Mouse (Mus musculus) hindlimb bud, embryonic 11.5 days (tissue): ENCODE measurements around the gene Ifi35.
"Not testable (repeated sequence)": the region's sequence is repeated elsewhere in the genome, so short reads cannot be mapped to it uniquely, and the experiment has no call there.

Source experiments
- DNase-seq: peaks from one replicate; pipeline ENCODE4 v3.0.0-alpha.2; 2012; ENCODE audit warnings: low read depth, low spot score; ENCODE audit errors: extremely low spot score

The Ifi35 gene

GRCm38 (mm10) chr11:101467477-101468262 lies 19.5 kb downstream of the Ifi35 start:
- no peak for DNase-seq

- no peak for DNase-seq
These were observed 20.1 kb downstream of the Ifi35 start for GRCm38 (mm10) chr11:101468263-101468688.

DNA sequence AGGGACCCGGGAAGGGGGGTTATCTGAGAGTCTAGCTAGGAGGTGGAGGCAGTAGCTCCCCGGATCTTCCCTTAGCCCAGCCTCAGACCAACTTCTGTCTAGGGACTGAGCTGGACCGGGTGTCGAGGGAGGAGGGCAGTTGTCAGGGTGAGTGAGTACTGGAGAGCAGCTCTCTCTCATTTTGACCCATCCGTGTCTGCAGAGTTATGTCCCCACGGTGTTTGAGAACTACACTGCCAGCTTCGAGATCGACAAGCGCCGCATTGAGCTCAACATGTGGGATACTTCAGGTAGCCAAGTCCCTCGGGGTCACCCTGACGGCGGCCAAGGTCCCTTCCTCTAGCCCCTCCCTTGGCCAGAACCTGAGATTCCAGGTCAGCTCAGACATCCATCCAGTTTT lies 20.5 kb downstream of the Ifi35 start:
- DNase-seq, result no peak

DNA sequence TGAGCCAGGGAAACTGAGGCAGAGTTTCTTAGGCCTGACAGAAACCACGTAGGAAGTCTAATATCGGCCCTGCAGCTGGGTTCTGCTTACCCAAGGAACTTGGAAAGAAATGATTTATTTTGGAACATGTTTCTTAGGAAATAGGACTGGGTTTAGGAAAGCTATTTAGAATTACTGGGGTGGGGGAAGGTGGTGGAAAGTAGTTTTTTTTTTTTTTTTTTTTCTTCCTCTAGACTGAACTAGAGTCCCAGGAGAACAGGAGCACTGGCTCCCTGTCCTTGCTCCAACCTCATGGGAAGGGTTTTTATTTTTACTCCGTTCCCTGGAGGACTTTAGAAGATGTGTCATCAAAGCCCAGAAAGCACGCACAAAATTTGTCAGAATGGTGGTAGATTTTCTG lies 20.9 kb downstream of the Ifi35 start:
- DNase-seq, result no peak

GRCm38 (mm10) chr11:101470206-101470605 lies 22.0 kb downstream of the Ifi35 start:
- no peak for DNase-seq

- no peak for DNase-seq
These were observed 23.7 kb downstream of the Ifi35 start for GRCm38 (mm10) chr11:101471926-101472325.

GRCm38 (mm10) chr11:101472336-101472735 lies 24.1 kb downstream of the Ifi35 start:
- no peak for DNase-seq

DNA sequence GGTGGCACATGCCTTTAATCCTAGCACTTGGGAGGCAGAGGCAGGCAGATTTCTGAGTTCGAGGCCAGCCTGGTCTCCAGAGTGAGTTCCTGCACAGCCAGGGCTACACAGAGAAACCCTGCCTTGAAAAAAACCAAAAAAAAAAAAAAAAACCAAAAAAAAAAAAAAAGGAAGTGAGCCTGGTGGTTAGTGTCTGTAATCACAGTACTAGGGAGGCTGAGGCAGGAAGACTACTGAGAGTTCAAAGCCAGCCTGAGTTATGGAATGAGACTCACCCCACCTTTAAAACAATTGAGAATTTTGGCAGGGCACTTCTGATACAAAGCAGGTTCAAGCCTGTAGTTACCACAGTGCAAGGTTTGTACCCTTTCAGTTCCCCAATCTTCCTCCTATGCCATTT lies 25.5 kb downstream of the Ifi35 start:
- DNase-seq, result not testable (repeated sequence)

GRCm38 (mm10) chr11:101474298-101474697 lies 26.1 kb downstream of the Ifi35 start:
- no peak for DNase-seq

DNA sequence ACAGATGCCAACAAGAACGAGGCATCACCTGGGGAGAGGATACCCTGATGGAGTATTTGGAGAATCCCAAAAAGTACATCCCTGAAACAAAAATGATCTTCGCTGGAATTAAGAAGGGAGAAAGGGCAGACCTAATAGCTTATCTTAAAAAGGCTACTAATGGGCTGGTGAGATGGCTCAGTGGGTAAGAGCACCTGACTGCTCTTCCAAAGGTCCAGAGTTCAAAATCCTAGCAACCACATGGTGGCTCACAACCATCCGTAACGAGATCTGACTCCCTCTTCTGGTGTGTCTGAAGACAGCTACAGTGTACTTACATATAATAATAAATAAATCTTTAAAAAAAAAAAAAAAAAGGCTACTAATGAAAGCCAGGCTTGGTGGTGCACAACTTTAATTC lies 28.2 kb downstream of the Ifi35 start:
- DNase-seq, result not testable (repeated sequence)

- DNase-seq, result no peak
These were observed 29.0 kb downstream of the Ifi35 start for GRCm38 (mm10) chr11:101477194-101477551.

DNA sequence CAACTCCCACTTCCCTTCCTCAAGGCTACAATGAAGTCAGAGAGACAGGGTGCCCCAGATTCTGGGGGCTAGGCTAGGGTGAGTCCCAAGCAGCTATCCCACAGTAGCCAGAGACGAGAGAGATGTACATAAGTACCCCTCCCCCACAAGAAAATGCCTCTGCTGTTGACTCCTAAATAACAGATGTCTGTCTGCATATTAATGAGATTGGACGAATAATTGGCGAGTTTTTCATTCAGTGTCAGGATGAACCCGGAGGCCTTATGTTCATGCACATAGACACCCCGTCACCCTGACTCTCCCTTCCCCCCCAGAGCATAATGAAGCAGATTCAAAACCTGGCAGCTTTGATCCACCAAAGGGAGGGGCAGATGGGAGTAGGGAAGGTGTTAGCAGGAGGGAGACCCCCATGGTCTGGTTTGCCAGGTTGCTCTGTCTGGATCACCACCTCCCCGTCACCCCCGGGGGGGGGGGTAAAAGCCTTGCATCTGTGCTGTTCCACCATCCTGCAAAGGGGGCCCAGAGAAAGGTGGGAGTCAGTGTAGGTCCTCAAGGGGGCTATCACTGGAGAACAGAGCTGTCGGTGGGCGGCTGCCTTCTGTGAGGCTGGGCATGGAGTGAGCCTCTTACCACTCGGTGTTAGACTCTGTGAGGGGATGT lies 29.5 kb downstream of the Ifi35 start:
- DNase-seq, result no peak

DNA sequence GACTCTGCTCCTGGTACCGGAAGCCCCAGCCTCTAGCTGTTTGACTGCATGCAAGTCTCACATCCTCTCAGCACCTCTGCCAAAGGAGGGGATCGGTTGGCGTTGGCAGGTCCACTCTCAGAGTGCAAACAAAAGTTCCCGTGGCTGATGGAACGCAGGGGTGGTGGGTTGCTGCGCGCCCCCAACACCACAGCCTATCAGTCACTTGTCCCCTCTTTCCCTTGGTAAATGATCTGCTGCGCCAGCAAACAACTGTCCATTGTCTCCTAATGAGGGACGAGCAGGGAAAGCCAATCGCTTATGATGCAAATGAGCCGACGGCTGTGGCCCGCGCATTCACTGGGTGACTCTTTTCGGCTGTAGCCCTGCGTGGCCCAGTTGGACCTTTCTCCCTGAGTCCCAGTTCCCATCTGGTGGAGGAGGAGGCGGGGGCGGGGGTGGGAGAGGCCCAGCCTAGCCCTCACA lies 31.0 kb downstream of the Ifi35 start:
- no peak for DNase-seq

- no peak for DNase-seq
These were observed 32.7 kb downstream of the Ifi35 start for GRCm38 (mm10) chr11:101480912-101481311.

DNA sequence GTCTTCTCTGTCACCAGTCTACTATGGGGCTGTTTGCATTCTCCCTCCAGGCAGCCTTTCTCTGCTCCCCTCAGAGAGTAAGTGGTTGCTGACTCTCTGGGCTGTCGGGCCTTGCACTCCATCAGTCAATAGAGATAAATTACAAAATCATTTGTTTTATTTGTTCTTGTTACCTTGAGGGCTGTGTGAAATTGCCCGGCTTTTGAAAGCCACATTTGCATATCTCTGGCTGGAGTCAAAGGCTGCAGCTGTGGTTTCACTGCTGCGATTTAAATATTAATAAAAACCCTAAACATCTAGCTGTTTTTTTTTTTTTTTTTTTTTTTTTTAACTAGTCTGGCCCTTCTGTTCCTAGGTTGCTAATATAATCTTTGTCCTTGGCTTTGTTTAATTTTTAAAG lies 35.6 kb downstream of the Ifi35 start:
- DNase-seq, result no peak

DNA sequence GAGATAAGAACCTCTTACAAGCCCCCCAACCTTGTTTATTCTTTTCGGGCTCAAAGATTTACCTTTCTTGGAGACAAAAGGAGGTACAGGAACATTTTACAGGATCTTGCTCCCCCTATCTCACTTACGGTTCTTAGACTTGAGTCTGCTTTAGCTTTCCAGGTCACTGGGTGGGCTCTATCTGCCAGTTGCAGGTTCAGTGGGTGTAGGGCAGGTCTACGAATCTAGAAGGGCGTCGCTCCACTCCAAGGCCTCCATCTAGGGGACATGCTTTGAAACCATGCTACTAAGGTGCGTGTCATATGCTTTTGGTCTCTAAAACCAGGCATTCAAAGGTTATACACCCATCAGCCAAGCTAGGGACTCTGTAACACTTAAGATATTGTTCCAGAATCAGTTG lies 36.0 kb downstream of the Ifi35 start:
- no peak for DNase-seq

GRCm38 (mm10) chr11:101484814-101485213 lies 36.6 kb downstream of the Ifi35 start:
- no peak for DNase-seq

DNA sequence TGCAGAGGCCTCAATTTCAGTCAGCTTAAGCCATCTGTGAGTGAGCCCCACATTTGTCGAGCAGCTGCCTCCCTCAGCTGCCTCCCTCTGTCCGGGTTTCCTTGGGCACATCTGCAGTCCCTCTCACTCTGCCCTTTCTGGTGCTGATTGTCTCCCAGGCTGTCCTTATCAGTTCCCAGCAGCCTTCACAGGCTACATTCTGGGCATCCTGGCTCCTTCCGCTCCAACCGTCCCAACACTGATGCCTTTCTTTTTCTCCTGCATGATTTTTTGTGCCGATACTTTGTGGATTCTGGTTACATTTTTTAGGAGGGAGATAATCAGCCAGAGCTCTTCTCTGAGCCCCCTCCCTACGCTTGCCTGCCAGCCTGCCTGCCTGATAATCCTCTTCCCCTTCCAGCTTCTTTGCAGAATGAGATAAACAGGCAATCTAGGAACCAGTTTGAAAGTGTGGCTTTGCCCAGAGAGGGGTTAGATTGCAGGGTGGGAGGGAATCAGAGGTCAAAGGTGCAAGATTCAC lies 37.4 kb downstream of the Ifi35 start:
- DNase-seq, result no peak

GRCm38 (mm10) chr11:101486126-101486525 lies 37.9 kb downstream of the Ifi35 start:
- no peak for DNase-seq

DNA sequence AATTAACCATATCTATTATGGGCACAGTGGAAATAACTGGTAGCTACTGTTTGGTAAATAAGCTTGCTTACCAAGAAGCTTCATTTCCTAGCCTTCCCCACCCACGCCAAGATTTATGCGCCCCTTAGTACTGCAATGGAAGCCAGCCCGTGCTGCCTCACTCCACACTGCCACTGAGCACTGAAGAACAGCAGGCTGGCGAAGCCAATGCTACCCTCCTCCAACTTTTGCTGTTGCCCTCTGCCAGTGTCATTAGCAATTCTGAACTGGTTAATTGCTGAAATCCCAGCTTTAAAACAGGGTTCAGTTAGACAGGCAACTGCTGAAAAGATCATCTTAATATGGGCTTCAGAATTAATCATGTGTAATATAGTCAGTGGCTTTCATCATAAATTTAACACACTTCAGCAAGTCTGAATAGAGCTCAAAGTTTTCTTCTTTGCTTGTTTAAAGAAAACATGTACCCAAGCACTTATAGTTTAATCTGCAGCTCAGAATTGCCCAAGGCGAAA lies 58.1 kb downstream of the Ifi35 start:
- no peak for DNase-seq

- no peak for DNase-seq
These were observed 58.9 kb downstream of the Ifi35 start for GRCm38 (mm10) chr11:101507090-101507489.
